Mouse (Mus musculus): ENCODE measurements around the gene Ccdc71.

DNA sequence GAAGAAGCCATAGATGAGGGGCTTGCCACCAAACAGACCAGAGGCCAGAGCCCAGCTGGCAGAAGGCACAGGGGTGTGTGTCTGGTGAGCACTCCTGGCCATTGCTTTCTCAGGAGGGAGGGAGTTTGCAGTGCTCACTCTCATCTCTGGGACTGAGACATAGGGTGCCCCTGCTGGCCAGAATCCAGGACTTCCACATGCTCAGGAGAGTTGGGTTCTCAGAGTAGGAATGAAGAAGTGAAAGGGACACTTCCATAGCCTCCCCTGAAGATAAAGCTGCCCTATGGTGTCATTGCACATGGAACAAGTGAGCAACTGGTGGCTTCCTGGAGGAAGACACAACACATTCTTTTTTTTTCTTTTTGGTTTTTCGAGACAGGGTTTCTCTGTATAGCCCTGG, 14.2 kb downstream of the Ccdc71 start:
- TF ChIP-seq CTCF (IDR thresholded peaks at IDR 0.05; ENCODE audit: borderline replicate concordance, insufficient read depth, low read depth, low read length): no peak
- no peak for TF ChIP-seq POLR2A (IDR thresholded peaks at IDR 0.05; ENCODE audit: borderline replicate concordance, insufficient read depth, low read length)

Measured in cerebellum, adult 2 months (tissue).